Comparison of ENCODE assay signal across 8 mouse cellular contexts in the genomic region with DNA sequence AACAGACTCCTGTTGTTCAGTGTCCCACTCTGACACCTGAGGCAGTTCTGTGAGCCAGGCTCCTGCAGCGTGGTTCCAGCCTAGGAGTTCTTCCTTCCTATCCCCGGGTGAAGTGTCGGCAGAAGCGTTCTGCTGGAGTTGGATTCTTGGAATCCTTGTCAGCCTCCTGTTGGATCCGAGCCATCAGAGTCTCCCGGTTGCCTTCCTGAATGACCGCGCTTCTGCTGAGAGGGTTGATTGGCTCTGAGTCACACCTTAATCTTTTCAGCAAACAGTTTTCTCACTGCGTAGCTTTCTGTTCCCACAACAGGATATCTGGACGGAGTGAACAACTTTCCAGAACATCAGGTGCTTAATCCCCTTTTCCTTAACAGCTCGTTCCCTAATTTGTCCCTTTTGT. TPM values are rescaled to one million over a fixed set of nuclear protein-coding genes. Genes with fewer than 3 reads are reported as not detected.
DNase-seq lines count a peak whose midpoint lies in the region; ATAC-seq and TF ChIP-seq lines count a peak whose summit lies in the region.
"Had no signal": no experiment of that assay in that cellular context is flagged by ENCODE, and none has a peak within 500 bp of the region (broad histone marks: within the 10 kb centered on the region; RNA-seq: fewer than 3 reads in every experiment).

No protein-coding gene starts in this region.

- H3K4me2 ChIP-seq in liver, postnatal 0 days (ENCODE audit: low read depth, low read length) = no peak overlapping the region
- no peak overlapping the region for H3K4me2 ChIP-seq in liver, embryonic 12.5 days
- H3K4me2 ChIP-seq in stomach, postnatal 0 days (replicated peaks; ENCODE audit: low read depth) = peak overlapping the region; percentile 29; the same call in 1 of the 2 replicates
- H3K4me2 ChIP-seq in forebrain, embryonic 15.5 days (replicated peaks) = no peak overlapping the region
- H3K4me2 ChIP-seq: liver, embryonic 15.5 days had no signal

- no peak for TF ChIP-seq CTCF in liver, postnatal 0 days (IDR thresholded peaks at IDR 0.05; ENCODE audit: low read depth)
- TF ChIP-seq CTCF in stomach, postnatal 0 days (IDR thresholded peaks at IDR 0.05; ENCODE audit: low read depth) = no peak

- H3K36me3 ChIP-seq in liver, postnatal 0 days (replicated peaks; ENCODE audit: insufficient read depth, low read length) = no peaks in the 10 kb centered on the region
- H3K36me3 ChIP-seq in liver, embryonic 12.5 days = no peaks in the 10 kb centered on the region
- H3K36me3 ChIP-seq in stomach, postnatal 0 days (ENCODE audit: control insufficient read depth, insufficient read depth, low read length) = no peaks in the 10 kb centered on the region
- H3K36me3 ChIP-seq in forebrain, embryonic 15.5 days = no peaks in the 10 kb centered on the region
- H3K36me3 ChIP-seq: liver, embryonic 15.5 days had no signal

- H3K27ac ChIP-seq in liver, postnatal 0 days (ENCODE audit: low read depth) = no peak overlapping the region
- H3K27ac ChIP-seq in liver, embryonic 12.5 days = no peak overlapping the region
- no peak overlapping the region for H3K27ac ChIP-seq in stomach, postnatal 0 days (replicated peaks)
- H3K27ac ChIP-seq in forebrain, embryonic 15.5 days (replicated peaks) = no peak overlapping the region
- H3K27ac ChIP-seq: liver, embryonic 15.5 days had no signal

- no peak overlapping the region for H3K9ac ChIP-seq in liver, postnatal 0 days (replicated peaks)
- H3K9ac ChIP-seq in liver, embryonic 12.5 days = no peak overlapping the region
- H3K9ac ChIP-seq in stomach, postnatal 0 days (ENCODE audit: low read length) = no peak overlapping the region
- no peak overlapping the region for H3K9ac ChIP-seq in forebrain, embryonic 15.5 days (replicated peaks)
- H3K9ac ChIP-seq: liver, embryonic 15.5 days had no signal

- no peaks in the 10 kb centered on the region for H3K4me1 ChIP-seq in liver, postnatal 0 days (ENCODE audit: insufficient read depth)
- no peaks in the 10 kb centered on the region for H3K4me1 ChIP-seq in liver, embryonic 12.5 days
- no peaks in the 10 kb centered on the region for H3K4me1 ChIP-seq in stomach, postnatal 0 days (replicated peaks; ENCODE audit: control insufficient read depth, insufficient read depth)
- no peaks in the 10 kb centered on the region for H3K4me1 ChIP-seq in forebrain, embryonic 15.5 days
- H3K4me1 ChIP-seq: liver, embryonic 15.5 days had no signal

- no peaks in the 10 kb centered on the region for H3K9me3 ChIP-seq in liver, postnatal 0 days (ENCODE audit: low read length)
- no peaks in the 10 kb centered on the region for H3K9me3 ChIP-seq in liver, embryonic 12.5 days (replicated peaks)
- no peaks in the 10 kb centered on the region for H3K9me3 ChIP-seq in stomach, postnatal 0 days (ENCODE audit: control insufficient read depth, low read length)
- H3K9me3 ChIP-seq in forebrain, embryonic 15.5 days = no peaks in the 10 kb centered on the region
- H3K9me3 ChIP-seq: liver, embryonic 15.5 days had no signal

- peak; percentile 30 for DNase-seq in liver, postnatal 0 days
- DNase-seq in cerebellum, postnatal 14 days = peak; percentile 59 to 61
- DNase-seq in kidney, adult 9 months = peak; percentile 44
- DNase-seq in stomach, postnatal 0 days (ENCODE audit: low spot score) = peak; percentile 64
- DNase-seq in testis, postnatal 14 days (ENCODE audit: low spot score) = no peak

- H3K4me3 ChIP-seq in liver, postnatal 0 days (ENCODE audit: low read depth, low read length) = no peak overlapping the region
- no peak overlapping the region for H3K4me3 ChIP-seq in liver, embryonic 12.5 days
- no peak overlapping the region for H3K4me3 ChIP-seq in stomach, postnatal 0 days (ENCODE audit: low read depth, low read length)
- no peak overlapping the region for H3K4me3 ChIP-seq in forebrain, embryonic 15.5 days
- H3K4me3 ChIP-seq: liver, embryonic 15.5 days had no signal

- ATAC-seq in liver, postnatal 0 days = no peak
- no peak for ATAC-seq in liver, embryonic 12.5 days
- peak; percentile 79 for ATAC-seq in stomach, postnatal 0 days (ENCODE audit: low FRiP score, low TSS enrichment)
- ATAC-seq in forebrain, embryonic 15.5 days (replicated peaks) = no peak

- 59% methylated on average over 11 of the region's 11 CpGs for WGBS in liver, postnatal 0 days (ENCODE audit: insufficient replicate concordance)
- WGBS in liver, embryonic 12.5 days (ENCODE audit: insufficient replicate concordance) = 71% methylated on average over 11 of the region's 11 CpGs
- WGBS in stomach, postnatal 0 days = 26% methylated on average over 11 of the region's 11 CpGs
- 61% methylated on average over 11 of the region's 11 CpGs for WGBS in forebrain, embryonic 15.5 days

- no peaks in the 10 kb centered on the region for H3K27me3 ChIP-seq in liver, postnatal 0 days (ENCODE audit: insufficient read depth, low read length)
- no peaks in the 10 kb centered on the region for H3K27me3 ChIP-seq in liver, embryonic 12.5 days (replicated peaks)
- H3K27me3 ChIP-seq in stomach, postnatal 0 days (ENCODE audit: control insufficient read depth, insufficient read depth, low read length) = no peaks in the 10 kb centered on the region
- H3K27me3 ChIP-seq in forebrain, embryonic 15.5 days = no peaks in the 10 kb centered on the region
- H3K27me3 ChIP-seq: liver, embryonic 15.5 days had no signal

- TF ChIP-seq EP300 in liver, postnatal 0 days (IDR thresholded peaks at IDR 0.05; ENCODE audit: low read depth) = no peak
- no peak for TF ChIP-seq EP300 in stomach, postnatal 0 days (optimal IDR thresholded peaks at IDR 0.05)

RNA-seq across cellular contexts. Expression of a gene that starts 13.6 kb away (rescaled TPM):
- polyA plus RNA-seq in liver, postnatal 0 days (2015; fragmentation: Nextera tagmentation; extraction: Ambion mirVana) = 10.4 and 10.6 TPM in 2 replicates
- 8.5 and 8.6 TPM in 2 replicates for polyA plus RNA-seq in liver, embryonic 12.5 days (2016; fragmentation: Nextera tagmentation; extraction: Ambion mirVana)
- 16.6 and 17.4 TPM in 2 replicates for polyA plus RNA-seq in stomach, postnatal 0 days (2015; fragmentation: Nextera tagmentation; extraction: Ambion mirVana)
- polyA plus RNA-seq in forebrain, embryonic 15.5 days (2015; fragmentation: Nextera tagmentation; extraction: Ambion mirVana) = 14.0 and 14.1 TPM in 2 replicates
